Mouse (Mus musculus) neural tube, embryonic 15.5 days (tissue): ENCODE measurements around the gene 1110065P20Rik. TPM values are rescaled to one million over a fixed set of nuclear protein-coding genes. Genes with fewer than 3 reads are reported as not detected.
A peak's percentile ranks its signal among the peaks of the same experiment; 100 is the strongest.

ENCODE experiments used
- ATAC-seq: fragments of 200-750 bp; cut with Nextera tagmentation; 2 replicates; pipeline ENCODE4 v1.8.0; 2017; ENCODE audit warnings: mild to moderate bottlenecking, moderate TSS enrichment, moderate library complexity; ENCODE audit not compliant: low FRiP score
- H3K27ac ChIP-seq: fragments of 300-500 bp; sonication (generic); replicated peaks from 2 replicates; pipeline ENCODE4 v1.5.1; 2015; ENCODE audit warnings: mild to moderate bottlenecking, inconsistent platforms
- H3K27me3 ChIP-seq: fragments of 300-500 bp; sonication (generic); replicated peaks from 2 replicates; pipeline ENCODE4 v1.6.1; 2015; ENCODE audit warnings: inconsistent platforms
- H3K36me3 ChIP-seq: fragments of 300-500 bp; sonication (generic); 2 replicates; pipeline ENCODE4 v1.6.1; 2015; ENCODE audit warnings: inconsistent platforms
- H3K4me1 ChIP-seq: fragments of 300-500 bp; sonication (generic); 2 replicates; pipeline ENCODE4 v1.6.1; 2015; ENCODE audit warnings: inconsistent platforms
- H3K4me2 ChIP-seq: fragments of 300-500 bp; sonication (generic); 2 replicates; pipeline ENCODE4 v1.6.1; 2015; ENCODE audit warnings: inconsistent platforms, mild to moderate bottlenecking, moderate library complexity
- H3K4me3 ChIP-seq: fragments of 300-500 bp; sonication (generic); replicated peaks from 2 replicates; pipeline ENCODE4 v1.5.1; 2015; ENCODE audit warnings: mild to moderate bottlenecking, inconsistent platforms
- H3K9ac ChIP-seq: fragments of 300-500 bp; sonication (generic); replicated peaks from 2 replicates; pipeline ENCODE4 v1.6.1; 2015; ENCODE audit warnings: mild to moderate bottlenecking, inconsistent platforms
- H3K9me3 ChIP-seq: fragments of 300-500 bp; sonication (generic); replicated peaks from 2 replicates; pipeline ENCODE4 v1.6.1; 2016; ENCODE audit warnings: inconsistent platforms
- WGBS: fragments of 180-500 bp; shearing (Covaris S2); methylation state at CpG from one replicate; pipeline ENCODE4 v1.1.7; 2015; ENCODE audit warnings: mixed read lengths; 5-methylcytosine and 5-hydroxymethylcytosine counted together
- polyA plus RNA-seq: library from polyadenylated mRNA; unstranded; fragments of >200 nt; fragmentation: Nextera tagmentation; extraction: Ambion mirVana; gene quantifications from 2 replicates; pipeline ENCODE4 v1.2.1, GENCODE M21; 2015

1110065P20Rik gene
- polyA plus RNA-seq, 1 experiment from 2014 or later: 106 TPM

DNA sequence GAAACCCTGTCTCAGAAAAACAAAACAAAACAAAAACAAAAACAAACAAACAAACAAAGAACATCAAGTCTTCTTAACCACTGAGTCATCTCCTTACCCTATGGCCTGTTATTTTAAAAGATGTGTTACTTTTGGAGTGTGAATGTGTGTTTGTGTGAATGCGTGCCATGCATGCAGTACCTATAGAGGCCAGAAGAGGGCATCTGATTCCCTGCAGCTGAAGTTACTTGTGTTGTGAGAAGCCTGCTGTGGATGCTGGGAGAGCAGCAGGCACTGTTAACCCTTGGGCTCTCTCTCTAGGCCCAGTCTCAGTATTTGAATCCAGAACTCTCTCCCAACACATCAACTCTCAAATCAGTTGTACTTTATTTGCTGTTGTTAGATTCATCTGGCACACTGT lies 21.7 kb upstream of the 1110065P20Rik start:
- no peaks in the 10 kb centered on the region for H3K4me1 ChIP-seq
- H3K4me3 ChIP-seq: no peak overlapping the region
- no peak for ATAC-seq
- H3K27me3 ChIP-seq: no peaks in the 10 kb centered on the region
- no peak overlapping the region for H3K4me2 ChIP-seq
- H3K9ac ChIP-seq: no peak overlapping the region
- no peak overlapping the region for H3K27ac ChIP-seq
- H3K36me3 ChIP-seq: no peaks in the 10 kb centered on the region
- H3K9me3 ChIP-seq: no peaks in the 10 kb centered on the region
- 96% methylated on average over 1 of the region's 1 CpGs for WGBS

- peak within 1 kb of the TSS; percentile 80 for H3K9ac ChIP-seq
- H3K4me3 ChIP-seq: peak within 1 kb of the TSS; percentile 73
- 2% methylated on average over 69 of the region's 77 CpGs for WGBS
- H3K9me3 ChIP-seq: no peaks in the 10 kb centered on the region
- H3K27me3 ChIP-seq: no peaks in the 10 kb centered on the region
- H3K27ac ChIP-seq: peak within 1 kb of the TSS; percentile 84
- ATAC-seq: peak; percentile 49
- H3K4me2 ChIP-seq: peak within 1 kb of the TSS; percentile 85
- peaks cover 31% of the 10 kb centered on the region for H3K4me1 ChIP-seq
- peaks cover 30% of the 10 kb centered on the region for H3K36me3 ChIP-seq
Measured at GRCm38 (mm10) chr4:124861283-124862188, 10.5 kb upstream of the 1110065P20Rik start, which contains the start of gene Maneal. Maneal (minus strand) TSS chr4:124862171.

GRCm38 (mm10) chr4:124860446-124860845 lies 9.4 kb upstream of the 1110065P20Rik start:
- Histone ChIP-seq H3K27ac (no peak overlapping the region), H3K9me3 (no peaks in the 10 kb centered on the region), H3K4me3 (peak overlapping the region; percentile 73), H3K36me3 (peaks cover 41% of the 10 kb centered on the region), H3K9ac (peak overlapping the region; percentile 80), H3K4me2 (peak overlapping the region; percentile 85), H3K27me3 (no peaks in the 10 kb centered on the region), H3K4me1 (peaks cover 31% of the 10 kb centered on the region)
- no peak for ATAC-seq
- WGBS: 17% methylated on average over 7 of the region's 7 CpGs

GRCm38 (mm10) chr4:124858370-124858769 lies 7.4 kb upstream of the 1110065P20Rik start:
- H3K27me3 ChIP-seq: no peaks in the 10 kb centered on the region
- peaks cover 31% of the 10 kb centered on the region for H3K4me1 ChIP-seq
- no peak overlapping the region for H3K4me3 ChIP-seq
- H3K27ac ChIP-seq: no peak overlapping the region
- 79% methylated on average over 5 of the region's 5 CpGs for WGBS
- no peak overlapping the region for H3K4me2 ChIP-seq
- no peak overlapping the region for H3K9ac ChIP-seq
- no peaks in the 10 kb centered on the region for H3K9me3 ChIP-seq
- ATAC-seq: no peak
- H3K36me3 ChIP-seq: peaks cover 59% of the 10 kb centered on the region

- no peak for ATAC-seq
Measured at GRCm38 (mm10) chr4:124856294-124856693, 5.3 kb upstream of the 1110065P20Rik start.

GRCm38 (mm10) chr4:124850261-124850913 lies 609 bp downstream of the 1110065P20Rik start, which contains the start of gene Yrdc:
Yrdc (plus strand) TSS chr4:124850679.
- H3K9me3 ChIP-seq: no peaks in the 10 kb centered on the region
- no peaks in the 10 kb centered on the region for H3K27me3 ChIP-seq
- H3K27ac ChIP-seq: peak within 1 kb of the TSS; percentile 98
- H3K4me2 ChIP-seq: peak within 1 kb of the TSS; percentile 80
- peak; percentile 95 for ATAC-seq
- H3K36me3 ChIP-seq: peaks cover 23% of the 10 kb centered on the region
- WGBS: under 1% methylated on average over 76 of the region's 90 CpGs
- peak within 1 kb of the TSS; percentile 75 for H3K4me3 ChIP-seq
- peak within 1 kb of the TSS; percentile 77 for H3K9ac ChIP-seq
- H3K4me1 ChIP-seq: peaks cover 43% of the 10 kb centered on the region

More at GRCm38 (mm10) chr4:124856294-124856693, 5.3 kb upstream of the 1110065P20Rik start:
- Histone ChIP-seq H3K36me3 (peaks cover 64% of the 10 kb centered on the region), H3K4me1 (peaks cover 41% of the 10 kb centered on the region), H3K9me3 (no peaks in the 10 kb centered on the region), H3K27ac (no peak overlapping the region), H3K4me3 (no peak overlapping the region), H3K4me2 (no peak overlapping the region), H3K27me3 (no peaks in the 10 kb centered on the region), H3K9ac (no peak overlapping the region)
- WGBS: 96% methylated on average over 8 of the region's 8 CpGs

DNA sequence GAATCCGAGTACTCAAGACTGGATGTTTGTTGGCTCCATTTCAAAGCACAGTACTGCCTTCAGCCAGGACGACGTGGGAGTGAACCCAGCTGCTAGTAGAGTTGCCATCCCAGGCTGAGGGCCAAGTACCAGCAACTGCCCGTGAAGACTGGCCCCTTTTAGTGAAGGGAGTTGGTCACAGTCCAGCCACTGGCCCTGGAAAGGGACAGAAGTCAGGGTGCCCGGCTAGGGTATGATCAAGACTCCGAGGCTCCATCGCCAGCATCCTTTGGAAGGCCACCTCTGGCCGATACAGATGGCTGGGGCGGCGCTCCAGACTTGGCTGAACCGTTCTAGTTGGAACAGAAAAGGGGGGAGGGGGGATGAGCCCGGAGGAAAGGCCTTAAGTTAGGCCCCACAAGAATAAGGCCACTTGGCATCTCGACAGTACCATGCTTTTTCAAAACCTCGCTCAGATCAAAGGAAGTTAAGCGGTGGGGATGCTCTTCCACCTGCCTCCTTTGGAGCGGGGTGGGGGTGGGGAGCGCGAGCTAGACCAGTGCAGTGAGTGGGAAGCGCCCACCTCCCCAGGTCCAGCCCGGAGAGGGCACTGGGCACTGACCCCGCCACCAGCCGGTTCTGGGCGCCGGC lies 1.2 kb downstream of the 1110065P20Rik start:
- ATAC-seq: peak; percentile 55
- no peaks in the 10 kb centered on the region for H3K9me3 ChIP-seq
- 2% methylated on average over 23 of the region's 24 CpGs for WGBS

DNA sequence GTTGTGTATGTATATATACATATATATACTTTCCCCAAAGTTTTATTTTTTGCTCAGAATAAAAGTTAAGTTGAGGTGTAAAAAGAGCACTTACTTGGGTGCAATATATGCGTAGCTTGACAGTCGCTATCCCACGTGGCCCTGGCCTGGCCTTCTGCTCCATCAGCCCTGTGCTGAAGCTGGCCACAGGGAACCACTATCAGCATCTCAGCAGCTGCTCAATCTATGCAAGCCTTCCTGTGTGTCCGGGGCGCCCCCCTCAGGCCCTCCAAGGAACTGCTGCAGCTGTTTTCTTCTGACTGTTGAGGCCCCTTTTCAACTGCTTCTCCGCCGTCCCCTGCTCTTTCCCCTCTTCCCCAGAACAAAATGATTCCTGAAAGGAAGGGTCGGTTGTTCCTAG lies 3.4 kb downstream of the 1110065P20Rik start:
- 0 out of 2 replicates have a peak overlapping the region, but pooled peaks have one; percentile 37 for H3K27ac ChIP-seq
- 5% methylated on average over 8 of the region's 8 CpGs for WGBS

More for the DNA sequence above, 1.2 kb downstream of the 1110065P20Rik start:
- Histone ChIP-seq H3K4me1 (peaks cover 43% of the 10 kb centered on the region), H3K9ac (peak overlapping the region; percentile 77), H3K27me3 (no peaks in the 10 kb centered on the region), H3K36me3 (peaks cover 19% of the 10 kb centered on the region), H3K27ac (peak overlapping the region; percentile 98), H3K4me2 (peak overlapping the region; percentile 80), H3K4me3 (peak overlapping the region; percentile 75)

DNA sequence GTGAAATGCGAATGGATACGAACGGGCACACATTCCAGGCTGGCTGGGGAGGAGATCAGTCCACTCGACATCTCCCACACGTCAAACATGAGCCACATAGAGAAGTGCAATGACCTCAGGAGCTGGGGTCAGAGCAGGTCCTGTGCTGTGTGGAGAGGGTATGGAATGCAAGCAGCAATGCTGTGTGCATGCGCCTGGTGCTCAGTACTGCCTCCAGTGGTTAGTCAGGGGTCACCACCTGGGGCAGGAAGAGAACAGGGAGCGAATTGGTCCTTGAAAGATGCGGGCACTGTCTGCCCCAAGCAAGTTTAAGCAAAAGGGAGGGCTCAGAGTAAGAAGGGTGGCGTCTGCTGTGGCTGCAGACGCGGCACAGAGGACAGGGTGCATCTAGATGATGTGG lies 7.5 kb downstream of the 1110065P20Rik start:
- Histone ChIP-seq H3K4me3 (no peak overlapping the region), H3K9me3 (no peaks in the 10 kb centered on the region), H3K27ac (no peak overlapping the region), H3K4me2 (no peak overlapping the region), H3K36me3 (peaks cover 17% of the 10 kb centered on the region), H3K4me1 (peaks cover 11% of the 10 kb centered on the region), H3K9ac (no peak overlapping the region), H3K27me3 (no peaks in the 10 kb centered on the region)
- ATAC-seq: no peak
- WGBS: 54% methylated on average over 11 of the region's 11 CpGs

More for the DNA sequence above, 3.4 kb downstream of the 1110065P20Rik start:
- H3K36me3 ChIP-seq: peaks cover under 1% of the 10 kb centered on the region
- no peaks in the 10 kb centered on the region for H3K9me3 ChIP-seq
- no peak overlapping the region for H3K4me2 ChIP-seq
- H3K4me1 ChIP-seq: peaks cover 35% of the 10 kb centered on the region
- no peaks in the 10 kb centered on the region for H3K27me3 ChIP-seq
- no peak overlapping the region for H3K9ac ChIP-seq
- no peak for ATAC-seq
- no peak overlapping the region for H3K4me3 ChIP-seq

GRCm38 (mm10) chr4:124840998-124841397 lies 10.0 kb downstream of the 1110065P20Rik start:
- Histone ChIP-seq H3K9me3 (no peaks in the 10 kb centered on the region), H3K4me3 (no peak overlapping the region), H3K27ac (no peak overlapping the region), H3K27me3 (no peaks in the 10 kb centered on the region), H3K4me2 (no peak overlapping the region), H3K36me3 (peaks cover 29% of the 10 kb centered on the region), H3K4me1 (no peaks in the 10 kb centered on the region), H3K9ac (no peak overlapping the region)
- no peak for ATAC-seq
- 96% methylated on average over 1 of the region's 1 CpGs for WGBS

DNA sequence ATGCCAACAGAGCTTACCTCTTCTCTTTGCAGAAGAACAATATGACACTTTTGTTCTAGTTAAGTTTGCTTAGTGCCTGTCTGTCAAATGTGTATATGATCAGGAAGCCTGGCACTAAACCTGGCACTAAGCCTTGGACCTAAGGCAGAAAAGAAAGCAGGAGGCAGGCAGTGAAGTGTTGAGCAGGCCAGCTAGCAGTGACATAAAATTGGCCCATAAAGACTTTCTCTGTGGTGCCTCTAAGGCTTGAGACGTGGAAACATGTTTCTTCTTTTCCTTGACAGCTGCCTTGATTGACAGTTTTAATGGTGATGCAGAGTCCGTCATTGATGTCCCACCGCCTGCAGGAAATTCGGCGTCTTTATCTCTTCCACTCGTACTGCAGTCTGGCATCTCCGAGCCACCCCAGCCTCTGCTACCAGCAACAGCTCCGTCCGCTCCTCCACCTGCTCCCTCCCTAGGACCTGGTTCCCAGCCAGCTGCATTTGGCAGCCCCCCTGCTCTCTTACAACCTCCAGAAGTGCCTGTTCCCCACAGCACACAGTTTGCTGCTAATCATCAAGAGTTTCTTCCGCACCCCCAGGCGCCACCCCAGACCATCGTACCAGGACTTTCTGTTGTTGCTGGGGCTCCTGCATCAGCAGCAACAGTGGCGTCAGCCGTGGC lies 12.8 kb downstream of the 1110065P20Rik start:
- H3K27ac ChIP-seq: no peak overlapping the region
- no peaks in the 10 kb centered on the region for H3K4me1 ChIP-seq
- ATAC-seq: no peak
- 84% methylated on average over 14 of the region's 14 CpGs for WGBS
- H3K9me3 ChIP-seq: no peaks in the 10 kb centered on the region
- peaks cover 36% of the 10 kb centered on the region for H3K36me3 ChIP-seq
- H3K4me3 ChIP-seq: no peak overlapping the region
- no peak overlapping the region for H3K4me2 ChIP-seq
- H3K9ac ChIP-seq: no peak overlapping the region
- H3K27me3 ChIP-seq: no peaks in the 10 kb centered on the region
